8 mouse cellular contexts compared by ENCODE assay signal in genomic region chr12:111162312-111163061, GRCm38 (mm10). TPM values are rescaled to one million over a fixed set of nuclear protein-coding genes. Genes with fewer than 3 reads are reported as not detected.
DNase-seq lines count a peak whose midpoint lies in the region; ATAC-seq and TF ChIP-seq lines count a peak whose summit lies in the region.

No protein-coding gene starts in this region.

- no peaks in the 10 kb centered on the region for H3K9me3 ChIP-seq in forebrain, embryonic 15.5 days
- H3K9me3 ChIP-seq in limb, embryonic 14.5 days (ENCODE audit: control insufficient read depth, low read length), result no peaks in the 10 kb centered on the region
- H3K9me3 ChIP-seq in neural tube, embryonic 11.5 days (ENCODE audit: control insufficient read depth, low read length), result no peaks in the 10 kb centered on the region

- TF ChIP-seq POLR2A in spleen, adult 2 months (IDR thresholded peaks at IDR 0.05; ENCODE audit: low read depth, low read length), result no peak
- no peak for TF ChIP-seq POLR2A in limb, embryonic 14.5 days (IDR thresholded peaks at IDR 0.05; ENCODE audit: borderline replicate concordance, extremely low read depth, insufficient read depth, insufficient read length)

- H3K9ac ChIP-seq in forebrain, embryonic 15.5 days (replicated peaks), result peak overlapping the region; percentile 44
- no peak overlapping the region for H3K9ac ChIP-seq in limb, embryonic 14.5 days (ENCODE audit: low read depth, low read length, severe bottlenecking)
- peak overlapping the region; percentile 38 for H3K9ac ChIP-seq in neural tube, embryonic 11.5 days (ENCODE audit: low read length)

- WGBS in spleen, adult 2 months, result 36% methylated on average over 16 of the region's 16 CpGs
- 5% methylated on average over 16 of the region's 16 CpGs for WGBS in forebrain, embryonic 15.5 days
- 12% methylated on average over 16 of the region's 16 CpGs for WGBS in limb, embryonic 14.5 days
- WGBS in neural tube, embryonic 11.5 days, result 11% methylated on average over 16 of the region's 16 CpGs

- no peaks in the 10 kb centered on the region for H3K36me3 ChIP-seq in spleen, adult 2 months (ENCODE audit: control insufficient read depth, insufficient read depth, low read length)
- no peaks in the 10 kb centered on the region for H3K36me3 ChIP-seq in forebrain, embryonic 15.5 days
- H3K36me3 ChIP-seq in limb, embryonic 14.5 days (ENCODE audit: control insufficient read depth, insufficient read depth, low read length), result no peaks in the 10 kb centered on the region
- no peaks in the 10 kb centered on the region for H3K36me3 ChIP-seq in neural tube, embryonic 11.5 days (ENCODE audit: control insufficient read depth, insufficient read depth, low read length)

- H3K4me1 ChIP-seq in spleen, adult 2 months (ENCODE audit: control insufficient read depth, insufficient read depth, insufficient read length), result peaks cover 44% of the 10 kb centered on the region; the same call in 1 of the 2 replicates
- peaks cover 52% of the 10 kb centered on the region for H3K4me1 ChIP-seq in forebrain, embryonic 15.5 days
- peaks cover 11% of the 10 kb centered on the region for H3K4me1 ChIP-seq in limb, embryonic 14.5 days (ENCODE audit: control insufficient read depth, insufficient read depth, low read length)
- peaks cover 13% of the 10 kb centered on the region for H3K4me1 ChIP-seq in neural tube, embryonic 11.5 days (ENCODE audit: control insufficient read depth, insufficient read depth, low read length)

- no peaks in the 10 kb centered on the region for H3K27me3 ChIP-seq in spleen, adult 2 months (ENCODE audit: control insufficient read depth, insufficient read depth, low read length)
- H3K27me3 ChIP-seq in forebrain, embryonic 15.5 days, result no peaks in the 10 kb centered on the region
- no peaks in the 10 kb centered on the region for H3K27me3 ChIP-seq in limb, embryonic 14.5 days (ENCODE audit: control insufficient read depth, insufficient read depth, low read length)
- no peaks in the 10 kb centered on the region for H3K27me3 ChIP-seq in neural tube, embryonic 11.5 days (ENCODE audit: control insufficient read depth, insufficient read depth, low read length)

- peak overlapping the region; percentile 97 for H3K27ac ChIP-seq in spleen, adult 2 months (ENCODE audit: insufficient read depth, low read length)
- peak overlapping the region; percentile 91 for H3K27ac ChIP-seq in forebrain, embryonic 15.5 days (replicated peaks)
- H3K27ac ChIP-seq in limb, embryonic 14.5 days (replicated peaks; ENCODE audit: low read depth, low read length), result no peak overlapping the region
- peak overlapping the region; percentile 58; the same call in 1 of the 2 replicates for H3K27ac ChIP-seq in neural tube, embryonic 11.5 days (ENCODE audit: low read depth, low read length)

- peak overlapping the region; percentile 21; the same call in 1 of the 2 replicates for H3K4me3 ChIP-seq in spleen, adult 2 months (ENCODE audit: extremely low read depth, insufficient read depth, insufficient read length)
- peak overlapping the region; percentile 19 for H3K4me3 ChIP-seq in forebrain, embryonic 15.5 days
- peak overlapping the region; percentile 16 for H3K4me3 ChIP-seq in limb, embryonic 14.5 days (replicated peaks; ENCODE audit: low read length)
- H3K4me3 ChIP-seq in neural tube, embryonic 11.5 days (ENCODE audit: low read depth, low read length), result no peak overlapping the region

- no peak for DNase-seq in spleen, adult 2 months (ENCODE audit: low read depth in 1 of 2, low spot score in 2 of 2)
- no peak for DNase-seq in spleen, postnatal 14 days (ENCODE audit: low spot score in 2 of 2)
- DNase-seq in induced T-regulatory cell, adult 2 months (ENCODE audit: low read depth), result peak; percentile 68
- DNase-seq in limb, embryonic 14.5 days (ENCODE audit: low spot score), result peak; percentile 79
- DNase-seq in neural tube, embryonic 11.5 days (ENCODE audit: low spot score), result peak; percentile 70
- DNase-seq in gastrocnemius, adult 8-10 months (ENCODE audit: low spot score in 2 of 2), result no peak
- no peak for DNase-seq in spleen, postnatal 10 days (ENCODE audit: low spot score in 2 of 2)

- peak; percentile 56 for ATAC-seq in forebrain, embryonic 15.5 days (replicated peaks)
- ATAC-seq in limb, embryonic 14.5 days (ENCODE audit: low FRiP score, low read depth), result peak; percentile 41; the same call in 1 of the 2 replicates
- ATAC-seq in neural tube, embryonic 11.5 days (ENCODE audit: insufficient read depth, low FRiP score, low TSS enrichment), result no peak

- H3K4me2 ChIP-seq in forebrain, embryonic 15.5 days (replicated peaks), result peak overlapping the region; percentile 39
- peak overlapping the region; percentile 44 for H3K4me2 ChIP-seq in limb, embryonic 14.5 days (replicated peaks; ENCODE audit: low read depth, low read length, severe bottlenecking)
- peak overlapping the region; percentile 34 for H3K4me2 ChIP-seq in neural tube, embryonic 11.5 days (ENCODE audit: low read depth)

- no peak for TF ChIP-seq CTCF in spleen, adult 2 months (IDR thresholded peaks at IDR 0.05; ENCODE audit: extremely low read depth, insufficient read depth, insufficient read length, insufficient replicate concordance)

RNA-seq across cellular contexts. Expression of gene Traf3, which starts 3.7 kb away (rescaled TPM):
- polyA plus RNA-seq in spleen, adult 2 months (2012; rRNA removed), result 29.2 and 37.7 TPM in 2 replicates
- 14.7 and 17.3 TPM in 2 replicates for polyA plus RNA-seq in forebrain, embryonic 15.5 days (2015; fragmentation: Nextera tagmentation; extraction: Ambion mirVana)
- 20.2 and 24.1 TPM in 2 replicates for polyA plus RNA-seq in limb, embryonic 14.5 days (2012; rRNA removed)
- polyA plus RNA-seq in limb, embryonic 14.5 days (2014; fragmentation: Nextera tagmentation; extraction: Ambion mirVana), result 12.8 and 15.1 TPM in 2 replicates
- polyA plus RNA-seq in neural tube, embryonic 11.5 days (2014; fragmentation: Nextera tagmentation; extraction: Ambion mirVana), result 15.4 and 16.2 TPM in 2 replicates
- total RNA-seq in gastrocnemius, adult 8-10 months (2022), result 10 to 100 TPM in 3 of 4 experiments, 1 to 10 TPM in 1; 8.7 to 20.0 (median 12.9) TPM

RNA-seq across cellular contexts. Expression of gene 4930595D18Rik, which starts 21.8 kb away (rescaled TPM):
- not detected in 2 replicates for polyA plus RNA-seq in spleen, adult 2 months (2012; rRNA removed)
- polyA plus RNA-seq in forebrain, embryonic 15.5 days (2015; fragmentation: Nextera tagmentation; extraction: Ambion mirVana), result not detected in 2 replicates
- polyA plus RNA-seq in limb, embryonic 14.5 days (2012; rRNA removed), result 0.08 and 0.18 TPM in 2 replicates
- polyA plus RNA-seq in limb, embryonic 14.5 days (2014; fragmentation: Nextera tagmentation; extraction: Ambion mirVana), result not detected in 2 replicates
- not detected in 2 replicates for polyA plus RNA-seq in neural tube, embryonic 11.5 days (2014; fragmentation: Nextera tagmentation; extraction: Ambion mirVana)
- total RNA-seq in gastrocnemius, adult 8-10 months (2022), result not detected

Comparison
In these comparisons a context has a peak if more than half of its experiments do, and no peak if none do; other contexts are left out.
1. DNase-seq: peak in induced T-regulatory cell, adult 2 months (single experiment), limb, embryonic 14.5 days (single experiment) and neural tube, embryonic 11.5 days (single experiment); none in spleen, adult 2 months (0 of 2), spleen, postnatal 14 days (0 of 2), gastrocnemius, adult 8-10 months (0 of 2) and spleen, postnatal 10 days (0 of 2).
2. Peak in every context shown above with its lines, with median percentiles within 50 percentile points of each other: H3K4me2 ChIP-seq.